Mouse (Mus musculus) intestine, embryonic 14.5 days (tissue): ENCODE results near the gene Defa23. TPM values are rescaled to one million over a fixed set of nuclear protein-coding genes. Genes with fewer than 3 reads are reported as not detected.

Experiments used
- polyA plus RNA-seq: library from polyadenylated mRNA; unstranded; fragments of >200 nt; fragmentation: Nextera tagmentation; extraction: Ambion mirVana; gene quantifications from 2 replicates; pipeline ENCODE4 v1.2.1, GENCODE M21; 2014

Defa23 gene
- polyA plus RNA-seq, 1 experiment from 2014 or later: not detected

Other genes with a start within 250 kb of the Defa23 start
- not detected in 2 replicates for gene Defb33, start 162.4 kb upstream of the Defa23 start, polyA plus RNA-seq
- not detected in 2 replicates for gene Gm15056, start 152.4 kb upstream of the Defa23 start, polyA plus RNA-seq
- gene Gm6040, start 133.0 kb upstream of the Defa23 start, polyA plus RNA-seq: not detected in 2 replicates
- gene AY761185, start 110.3 kb upstream of the Defa23 start, polyA plus RNA-seq: not detected in 2 replicates
- gene Defa21, start 29.5 kb upstream of the Defa23 start, polyA plus RNA-seq: not detected in 2 replicates
- not detected in 2 replicates for gene Defa35, start 10.0 kb downstream of the Defa23 start, polyA plus RNA-seq
- gene Defa25, start 29.4 kb downstream of the Defa23 start, polyA plus RNA-seq: not detected in 2 replicates
- not detected in 2 replicates for gene Gm14851, start 41.0 kb downstream of the Defa23 start, polyA plus RNA-seq
- gene Defa30, start 79.6 kb downstream of the Defa23 start, polyA plus RNA-seq: not detected in 2 replicates
- not detected in 2 replicates for gene Defa22, start 107.2 kb downstream of the Defa23 start, polyA plus RNA-seq
- not detected in 2 replicates for gene Defa31, start 136.6 kb downstream of the Defa23 start, polyA plus RNA-seq
- not detected in 2 replicates for gene Gm15293, start 146.5 kb downstream of the Defa23 start, polyA plus RNA-seq
- gene Gm15292, start 194.7 kb downstream of the Defa23 start, polyA plus RNA-seq: not detected in 2 replicates